Mouse (Mus musculus): ENCODE data around the gene Slc12a4.
A peak's percentile ranks its signal among the peaks of the same experiment; 100 is the strongest.

The Slc12a4 gene

DNA sequence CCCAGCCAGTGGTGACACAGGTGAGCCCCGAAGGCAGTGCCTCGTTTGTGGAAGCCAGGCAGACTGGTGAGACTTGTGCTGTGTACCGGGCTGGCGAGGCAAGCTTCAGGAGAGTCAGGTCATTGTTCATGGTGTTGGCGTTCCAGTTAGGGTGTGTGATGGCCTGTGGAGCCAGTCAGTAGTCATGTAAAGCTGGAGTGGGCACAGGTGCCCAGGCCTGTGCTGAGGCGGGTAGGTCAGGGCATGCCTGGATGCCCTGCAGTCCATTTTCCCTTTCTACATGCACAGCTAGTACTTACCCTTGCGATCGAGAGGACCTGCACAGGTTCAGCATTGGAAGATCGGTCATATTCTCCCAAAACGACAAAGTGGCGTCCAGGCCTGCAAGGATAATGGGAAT lies 33.4 kb downstream of the Slc12a4 start:
- no peak for DNase-seq (ENCODE audit: low read depth, low spot score)

DNA sequence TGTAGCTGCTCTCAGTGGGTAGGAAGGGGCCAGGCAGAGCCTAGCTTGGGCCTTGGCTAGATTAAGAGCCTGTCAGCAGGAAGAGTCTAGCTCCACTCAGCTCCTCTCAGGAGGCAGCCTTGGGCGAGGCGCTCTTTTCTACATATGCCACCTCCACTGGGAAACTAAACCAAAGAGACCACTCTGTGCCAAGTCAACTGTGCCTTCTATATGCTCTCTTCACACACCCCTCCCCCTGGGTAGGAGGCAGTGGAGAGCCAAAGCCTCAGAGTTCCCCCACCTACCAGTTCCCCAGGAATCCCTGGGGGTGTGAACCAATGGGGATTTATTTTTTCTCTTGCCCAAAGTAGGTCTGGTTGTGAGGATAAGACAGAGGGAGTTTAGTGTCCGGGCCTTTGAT lies 34.6 kb downstream of the Slc12a4 start:
- DNase-seq (ENCODE audit: low read depth, low spot score): no peak

DNA sequence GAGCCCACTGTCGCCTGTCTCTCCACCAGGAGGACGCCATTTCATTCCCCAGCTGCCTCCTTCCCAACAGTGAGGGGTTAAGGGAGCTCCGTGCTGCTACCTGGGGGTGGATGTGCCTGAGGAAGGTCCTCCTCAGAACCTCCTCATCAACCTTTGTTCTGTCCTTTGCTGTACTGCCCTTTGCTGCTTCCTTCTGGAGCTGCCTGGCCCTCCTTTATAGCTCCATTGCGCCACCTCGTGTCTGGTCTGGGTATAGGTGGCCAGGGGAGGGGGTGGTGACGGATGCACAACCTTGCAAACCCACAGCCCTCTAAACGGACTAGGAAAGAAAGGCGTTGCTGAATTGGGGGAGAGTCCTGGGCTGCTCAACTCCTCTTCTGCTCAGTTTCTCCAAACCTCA lies 35.3 kb downstream of the Slc12a4 start:
- DNase-seq (ENCODE audit: low read depth, low spot score): peak; percentile 89

- no peak for DNase-seq (ENCODE audit: low read depth, low spot score)
Measured at GRCm38 (mm10) chr8:105925123-105925522, 40.8 kb downstream of the Slc12a4 start.

DNA sequence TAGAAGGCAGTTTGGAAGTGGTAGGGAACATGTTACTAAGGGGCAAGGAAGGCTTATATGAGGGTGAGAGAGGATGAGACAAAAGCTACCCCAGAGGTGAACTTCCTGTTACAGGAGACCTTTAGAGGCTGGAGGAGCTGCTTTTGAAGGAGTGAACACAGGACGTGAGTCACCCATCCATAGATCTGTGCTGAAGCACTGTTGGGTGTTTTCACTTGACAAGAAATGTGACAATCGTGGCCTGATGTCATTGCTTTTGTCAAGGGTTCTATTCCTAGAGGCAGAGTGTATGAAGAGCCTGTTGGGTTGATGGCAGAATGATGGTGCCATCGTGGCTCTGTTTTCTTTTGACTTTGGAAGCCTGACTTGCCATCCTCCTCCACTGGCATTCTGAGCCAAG lies 46.5 kb downstream of the Slc12a4 start:
- DNase-seq (ENCODE audit: low read depth, low spot score): peak; percentile 52

DNA sequence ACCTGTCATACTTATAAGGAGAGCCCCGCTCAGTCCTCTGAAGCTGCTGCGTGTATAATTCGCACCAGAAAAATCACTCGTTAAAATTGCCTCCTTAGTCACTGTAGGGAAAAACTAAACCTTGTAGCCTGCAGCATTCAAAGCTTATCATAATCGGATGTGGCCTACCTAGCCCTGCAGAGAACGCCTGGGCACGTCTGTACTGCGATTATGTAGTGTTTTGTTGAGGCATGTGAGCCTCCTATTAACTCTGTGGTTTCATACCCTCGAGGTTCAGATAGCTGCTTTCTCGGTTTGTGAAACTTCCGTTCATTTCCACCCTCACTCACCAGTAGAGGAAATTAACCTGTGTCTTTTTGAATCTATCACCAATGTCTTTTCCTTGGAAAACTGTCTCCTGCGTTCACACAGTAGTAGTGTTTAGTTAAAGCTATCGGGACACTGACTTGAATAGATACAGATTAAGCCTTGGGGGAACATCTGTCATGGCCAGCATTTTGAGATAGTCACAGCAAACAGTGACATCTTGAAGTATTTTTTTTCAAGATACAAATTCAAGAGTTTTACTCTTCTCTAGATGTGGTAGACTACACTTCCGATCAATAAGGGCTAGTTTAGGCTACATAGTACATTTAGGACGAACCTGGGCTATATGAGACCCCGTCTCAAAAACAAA lies 64.8 kb downstream of the Slc12a4 start:
- peak; percentile 73 for DNase-seq (ENCODE audit: low read depth, low spot score)

GRCm38 (mm10) chr8:105900180-105900940 lies 65.5 kb downstream of the Slc12a4 start, which contains the start of gene Pskh1:
TSS of gene Pskh1 (plus strand) at chr8:105900441.
- peak; percentile 97 for DNase-seq (ENCODE audit: low read depth, low spot score)

DNA sequence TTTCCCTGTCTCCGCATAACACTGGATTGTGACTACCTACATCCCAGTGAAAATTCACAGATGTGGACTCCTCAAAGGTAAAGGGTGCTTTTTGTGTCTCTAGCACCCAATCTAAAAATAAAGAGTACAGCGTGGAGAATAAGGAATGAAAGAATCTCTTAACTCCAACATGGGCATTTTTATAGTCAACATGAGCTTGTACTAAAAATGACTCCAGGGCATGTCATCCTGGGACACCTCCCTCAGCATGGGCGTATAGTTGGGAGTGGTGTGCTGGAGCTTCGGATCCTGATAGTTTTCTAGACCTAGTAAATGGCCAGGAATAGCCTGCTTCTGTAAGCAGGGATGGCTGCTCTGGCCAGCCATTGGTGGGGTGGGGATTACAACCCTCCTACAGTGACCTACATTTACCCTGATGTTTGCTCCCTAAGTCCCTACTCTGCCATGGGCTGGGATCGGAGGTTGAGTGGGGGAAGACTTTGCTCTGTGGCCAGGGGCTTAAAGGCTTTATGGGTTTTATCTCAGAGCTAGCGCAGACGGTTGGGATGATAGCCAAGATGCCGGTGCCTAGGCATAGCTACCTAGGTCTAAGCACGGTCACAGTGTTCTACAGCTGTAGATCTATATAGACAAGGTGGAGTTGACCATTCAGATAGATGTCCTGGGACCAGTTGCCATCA lies 68.0 kb downstream of the Slc12a4 start:
- DNase-seq (ENCODE audit: low read depth, low spot score): no peak
